Mouse (Mus musculus) gastrocnemius, postnatal 25 days (tissue): ENCODE results near the gene Mrrf. TPM values are rescaled to one million over a fixed set of nuclear protein-coding genes. Genes with fewer than 3 reads are reported as not detected.
A peak's percentile ranks its signal among the peaks of the same experiment; 100 is the strongest.

Experiments
- DNase-seq: peaks from one replicate; pipeline ENCODE4 v3.0.0; 2022
- total RNA-seq, 2 experiments: library from RNA; stranded (reverse); gene quantifications; 1 replicate in 1 of 2; 2 replicates in 1 of 2; pipeline ENCODE4 v1.2.3; 2021

The Mrrf gene
- total RNA-seq, 2 experiments from 2014 or later: 13.7 to 14.8 TPM

DNA sequence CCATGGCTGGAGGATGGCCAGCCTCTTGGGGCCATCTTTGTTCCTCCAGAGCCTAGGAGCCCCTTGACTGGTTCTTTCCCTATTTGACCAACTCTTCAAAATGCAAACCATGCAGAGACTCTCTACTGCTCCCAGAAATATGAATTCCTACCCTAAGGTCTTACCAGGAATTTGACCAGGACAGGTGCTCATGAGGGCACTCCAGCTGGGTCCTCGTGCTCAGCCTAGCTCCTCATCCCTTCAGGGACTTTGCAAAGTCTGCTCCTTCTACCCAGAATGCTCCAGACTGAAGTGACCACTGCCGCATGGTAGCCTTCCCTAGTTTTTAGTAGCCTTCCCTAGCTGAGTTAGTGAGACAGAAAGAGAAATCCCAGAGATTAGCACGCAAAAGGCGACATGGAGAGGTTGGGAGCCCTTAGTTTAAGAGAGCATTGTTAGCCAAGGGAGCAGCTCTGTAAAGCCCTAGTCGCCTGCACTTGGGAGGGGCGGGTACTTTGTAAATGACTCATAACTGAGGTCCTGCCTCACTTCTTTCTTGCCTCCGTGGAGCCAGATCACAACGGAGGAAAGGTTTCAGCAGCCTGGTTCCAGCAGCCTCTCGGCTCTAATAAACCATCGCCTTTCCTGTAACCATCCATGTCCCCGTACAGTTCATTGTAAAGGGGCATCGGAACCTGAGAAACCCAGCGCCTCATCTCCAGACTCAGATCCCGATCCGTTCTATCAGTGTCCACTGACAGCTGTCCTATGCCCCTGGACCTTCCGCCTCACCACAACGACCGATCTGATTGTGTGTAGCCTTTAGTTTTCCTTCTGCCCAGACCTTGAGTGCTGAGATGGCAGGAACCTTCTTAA is 65.8 kb downstream of the Mrrf start:
- no peak for DNase-seq

DNA sequence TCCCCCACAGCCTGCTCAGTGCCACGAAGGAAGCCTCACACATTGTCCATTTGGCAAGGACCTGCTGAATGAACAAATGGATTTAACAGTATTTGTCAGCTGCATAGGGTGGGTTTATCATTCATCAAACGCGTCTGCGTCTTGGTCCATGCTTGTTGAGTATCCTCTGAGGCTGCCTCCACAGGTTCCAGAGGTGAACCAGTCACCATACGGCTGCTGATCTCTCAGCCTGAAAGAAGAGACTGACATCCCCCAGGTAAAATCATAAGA is 66.4 kb downstream of the Mrrf start:
- DNase-seq: no peak

DNA sequence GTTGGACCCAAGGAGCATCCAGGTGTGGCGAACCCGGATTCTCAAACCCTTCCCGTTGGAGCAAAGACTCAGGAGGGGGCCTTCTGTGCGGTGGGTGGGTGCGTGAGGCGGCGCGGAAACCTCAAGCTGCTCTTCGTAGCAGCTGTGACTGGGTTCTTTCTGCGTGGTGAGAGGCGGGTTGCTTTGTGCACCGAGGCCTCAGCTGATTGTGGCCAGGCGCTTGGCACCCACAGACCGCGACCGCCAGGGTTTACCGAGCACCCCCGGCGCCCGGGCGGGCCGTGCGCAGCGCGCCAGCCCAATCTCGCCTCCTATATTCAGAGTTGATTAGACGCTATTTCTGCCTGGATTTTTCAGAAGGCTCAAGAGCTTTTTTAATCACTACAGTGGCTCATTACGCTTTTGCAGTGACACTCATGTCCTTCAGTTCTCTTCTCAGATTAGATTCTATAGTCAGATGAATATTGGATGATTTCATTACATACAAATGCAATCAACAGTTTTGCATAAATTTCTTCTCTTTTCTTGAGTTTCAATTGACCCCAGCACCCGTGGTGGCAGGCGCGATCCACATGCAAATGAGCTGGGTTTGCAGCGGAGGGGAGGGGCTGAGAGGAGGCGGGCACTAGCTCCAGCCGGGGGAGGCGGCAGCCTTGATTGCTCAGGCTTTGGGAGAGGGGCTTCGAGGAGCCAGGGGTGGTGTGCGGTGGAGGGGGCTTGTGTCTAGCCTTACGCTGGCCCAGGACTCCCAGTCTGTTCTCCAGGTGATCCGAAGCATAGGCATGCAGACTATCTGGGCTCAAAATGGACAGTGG is 67.0 kb downstream of the Mrrf start:
- DNase-seq: peak; percentile 16

DNA sequence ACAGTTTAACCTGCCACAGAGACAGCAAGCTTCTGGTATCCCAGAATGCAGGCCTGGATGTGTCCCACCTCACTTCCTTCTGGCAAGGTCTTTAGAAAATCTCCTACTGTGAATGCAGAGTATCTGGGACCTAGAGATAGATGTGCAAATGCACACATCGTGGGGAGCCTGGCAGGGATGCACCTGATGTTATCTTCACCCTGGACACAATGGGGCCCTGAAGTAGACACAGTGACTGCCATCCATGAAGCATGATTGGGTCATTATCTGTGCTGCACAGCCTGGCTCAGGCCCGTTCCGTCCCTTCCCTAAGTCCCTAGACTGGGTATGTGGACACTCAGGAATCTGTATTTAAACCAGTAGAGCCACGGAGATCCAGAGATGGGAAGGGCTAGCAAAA is 68.4 kb downstream of the Mrrf start:
- DNase-seq: no peak

DNA sequence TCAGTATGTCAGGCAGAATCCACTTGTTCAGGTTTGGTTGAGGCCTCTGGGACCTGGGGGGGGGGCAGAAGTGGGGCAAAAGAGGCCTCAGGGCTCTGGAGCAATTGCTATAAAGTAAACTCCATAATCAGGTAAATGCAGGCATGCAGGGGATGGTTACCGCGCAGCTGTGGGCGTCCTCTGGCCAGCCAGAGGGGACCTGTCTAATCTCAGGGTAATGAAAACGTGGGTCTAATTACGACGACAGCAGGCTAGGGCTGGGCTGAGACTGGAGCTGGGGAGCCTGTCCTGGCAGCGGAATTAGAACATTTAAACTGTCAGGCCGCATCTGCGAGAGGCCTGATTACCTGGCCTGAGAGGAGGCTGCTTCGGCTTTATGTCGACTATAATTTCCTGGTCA is 70.9 kb downstream of the Mrrf start:
- DNase-seq: no peak

DNA sequence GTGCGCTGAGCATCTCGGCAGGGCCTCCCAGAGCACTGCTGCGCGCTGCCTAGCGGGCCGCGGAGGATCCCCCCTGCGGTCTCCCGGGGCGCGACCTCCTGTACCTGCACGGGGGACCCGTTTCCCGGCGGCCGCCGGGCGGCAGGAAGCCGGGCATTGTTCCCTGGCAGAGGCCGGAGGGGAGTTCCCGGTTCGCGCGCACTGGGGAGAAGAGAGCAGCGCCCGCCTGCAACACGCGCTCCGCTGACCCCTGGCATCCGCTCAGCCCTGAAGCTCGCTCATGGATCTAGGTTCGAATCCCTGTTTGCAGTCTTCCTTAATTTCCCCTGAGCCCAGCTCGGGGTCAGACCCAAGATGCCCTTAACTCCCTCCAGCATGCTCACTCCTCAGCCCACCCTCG is 74.6 kb downstream of the Mrrf start:
- DNase-seq: peak; percentile 23

DNA sequence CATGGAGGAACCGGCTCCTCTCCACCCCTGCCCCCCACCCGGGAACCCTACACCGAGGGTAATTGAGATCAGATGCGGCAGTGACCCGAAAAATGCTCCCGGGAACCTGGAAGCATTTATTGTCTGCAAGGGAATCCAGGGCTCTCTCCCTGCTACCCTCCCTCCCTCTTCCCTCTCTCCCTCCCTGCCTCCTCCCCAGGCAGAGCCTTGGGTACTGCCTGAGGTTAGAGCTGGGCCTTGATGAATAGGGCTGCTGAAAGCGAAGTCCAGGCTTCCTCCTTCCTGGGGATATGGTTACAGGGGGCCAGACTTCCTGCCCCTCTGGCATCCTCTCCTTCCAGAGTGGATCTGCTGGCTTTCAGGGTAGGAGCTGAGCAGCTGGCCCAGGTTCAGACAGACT is 75.6 kb downstream of the Mrrf start:
- no peak for DNase-seq

DNA sequence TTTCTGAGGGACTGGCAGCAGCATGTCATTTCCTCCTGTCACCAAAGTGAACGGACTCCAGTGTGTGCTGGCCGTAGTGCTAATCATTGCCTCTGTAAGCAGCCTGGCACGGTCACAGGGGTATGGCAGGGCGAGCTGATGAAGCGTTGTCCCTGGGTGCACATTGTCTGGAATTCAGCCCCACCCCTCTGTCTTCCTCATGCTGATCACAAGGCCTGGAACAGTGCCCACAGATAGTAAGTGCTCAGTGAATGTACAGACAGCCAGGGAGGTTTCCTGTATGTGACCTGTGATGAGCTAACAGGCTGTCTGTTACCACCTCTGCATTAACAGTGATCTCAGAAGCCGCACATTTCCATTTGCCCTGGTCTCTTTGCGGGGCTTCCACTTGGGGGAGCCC is 76.9 kb downstream of the Mrrf start:
- DNase-seq: no peak

DNA sequence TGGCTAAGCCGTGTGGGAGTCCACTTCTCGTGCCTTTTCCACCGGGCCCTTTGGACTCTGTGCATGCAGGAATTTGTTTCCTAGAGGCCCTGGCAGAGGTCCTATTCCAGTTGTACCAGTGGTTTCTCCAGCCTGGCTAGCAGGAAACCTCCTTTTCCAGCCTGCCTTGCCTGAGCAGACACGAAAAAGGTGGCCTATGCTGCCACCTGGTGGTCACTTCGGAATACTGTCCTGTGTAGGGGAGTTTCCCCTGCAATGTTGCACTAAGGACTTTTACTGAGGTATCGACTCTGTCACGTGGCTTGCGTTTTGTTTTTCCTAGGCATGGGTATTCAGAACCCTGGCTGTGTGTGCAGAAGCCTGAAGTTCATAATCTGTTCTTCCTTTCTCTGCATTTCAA is 77.8 kb downstream of the Mrrf start:
- peak; percentile 66 for DNase-seq

DNA sequence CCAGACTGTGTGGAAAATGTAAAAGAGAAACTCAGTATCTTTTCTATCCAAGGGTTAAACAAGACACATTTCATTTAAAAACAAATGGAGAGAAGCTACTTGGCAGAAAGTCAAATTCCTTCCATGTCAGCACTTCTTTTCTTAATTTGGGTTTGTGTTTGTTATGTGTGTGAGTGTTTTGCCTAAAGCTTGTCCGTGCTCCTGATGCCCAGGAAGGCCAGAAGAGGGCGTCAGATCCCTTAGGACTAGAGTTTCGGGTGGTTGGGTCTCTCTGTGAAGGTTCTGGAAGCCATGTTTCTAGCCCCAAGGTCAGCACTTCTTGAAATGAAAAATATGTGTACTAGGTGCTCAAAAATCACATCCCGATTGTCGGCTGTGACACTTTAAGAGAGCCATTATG is 78.2 kb downstream of the Mrrf start:
- no peak for DNase-seq

DNA sequence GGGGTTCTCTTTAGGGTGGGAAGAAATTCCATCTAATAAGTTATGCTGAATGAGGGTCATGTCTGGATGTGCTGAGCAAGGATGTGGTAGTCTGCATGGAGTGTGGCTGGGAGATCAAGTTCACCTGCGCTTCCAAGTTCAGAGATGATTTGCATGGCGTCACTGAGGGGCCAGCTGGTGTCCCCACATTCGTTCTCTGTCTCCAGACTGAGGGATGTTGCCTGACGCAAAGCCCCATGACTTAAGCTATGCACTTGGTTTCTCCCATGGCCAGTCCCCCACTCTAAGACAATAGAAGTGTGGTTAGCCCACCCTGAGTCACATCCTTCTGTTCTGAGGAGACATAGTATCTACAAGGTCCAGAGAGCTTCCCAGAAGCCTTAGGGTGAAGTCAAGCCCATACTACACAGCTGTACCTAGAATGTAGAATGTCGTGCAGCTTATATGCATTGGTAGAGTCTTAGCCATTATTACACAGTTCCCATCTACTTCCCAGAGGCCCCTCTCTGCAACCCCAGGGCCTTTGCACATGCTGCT is 79.1 kb downstream of the Mrrf start:
- DNase-seq: no peak

DNA sequence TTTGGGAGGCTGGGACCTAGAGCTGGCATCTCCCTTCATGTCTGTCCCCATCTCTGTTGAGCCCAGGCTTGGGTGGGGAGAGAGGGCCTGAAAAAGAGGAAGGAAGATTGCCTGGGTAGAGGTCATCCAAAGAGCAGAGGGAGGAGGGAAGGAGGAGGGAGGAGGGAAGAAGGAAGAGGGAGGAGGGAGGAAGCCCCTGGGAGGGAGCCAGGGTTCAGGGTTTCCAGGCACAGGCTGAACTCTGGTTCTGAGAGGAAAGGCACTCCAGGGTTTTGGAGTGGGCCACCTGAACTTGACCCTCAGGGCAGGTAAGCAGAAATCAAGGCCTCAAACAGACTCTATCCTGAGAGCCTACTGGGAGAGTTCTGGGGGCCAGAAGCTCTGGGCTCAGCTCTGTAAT is 80.4 kb downstream of the Mrrf start:
- DNase-seq: no peak

DNA sequence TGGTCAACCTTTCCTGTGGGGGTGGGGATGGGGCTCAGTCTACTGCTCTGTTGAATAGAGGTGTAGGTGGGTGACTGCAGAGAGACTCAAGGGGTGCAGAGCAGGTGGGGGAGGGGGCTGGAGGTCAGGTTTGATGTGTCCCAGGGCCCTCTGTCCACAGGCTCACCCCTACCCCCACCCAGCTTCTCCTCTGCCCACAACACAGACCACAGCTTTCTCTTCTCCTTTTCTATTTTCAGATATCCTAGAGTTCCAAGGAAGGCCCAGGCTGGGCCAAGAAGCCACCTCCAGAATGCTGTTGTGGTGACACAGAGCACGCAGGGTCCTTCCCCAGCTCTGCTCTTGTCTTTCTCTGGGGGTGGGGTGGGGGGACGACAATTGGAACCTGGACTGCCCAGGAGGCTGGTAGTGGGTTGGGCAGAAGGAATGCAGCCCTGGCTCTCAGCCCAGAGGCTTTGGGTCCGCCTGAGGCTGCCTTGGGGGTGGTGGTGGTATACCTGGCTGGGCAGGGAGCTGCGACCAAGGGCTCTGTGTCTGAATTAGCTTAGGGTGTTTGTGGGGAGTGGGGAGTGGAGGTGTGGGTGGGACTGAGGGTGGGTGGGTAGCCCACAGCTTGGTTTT is 80.9 kb downstream of the Mrrf start:
- DNase-seq: no peak

DNA sequence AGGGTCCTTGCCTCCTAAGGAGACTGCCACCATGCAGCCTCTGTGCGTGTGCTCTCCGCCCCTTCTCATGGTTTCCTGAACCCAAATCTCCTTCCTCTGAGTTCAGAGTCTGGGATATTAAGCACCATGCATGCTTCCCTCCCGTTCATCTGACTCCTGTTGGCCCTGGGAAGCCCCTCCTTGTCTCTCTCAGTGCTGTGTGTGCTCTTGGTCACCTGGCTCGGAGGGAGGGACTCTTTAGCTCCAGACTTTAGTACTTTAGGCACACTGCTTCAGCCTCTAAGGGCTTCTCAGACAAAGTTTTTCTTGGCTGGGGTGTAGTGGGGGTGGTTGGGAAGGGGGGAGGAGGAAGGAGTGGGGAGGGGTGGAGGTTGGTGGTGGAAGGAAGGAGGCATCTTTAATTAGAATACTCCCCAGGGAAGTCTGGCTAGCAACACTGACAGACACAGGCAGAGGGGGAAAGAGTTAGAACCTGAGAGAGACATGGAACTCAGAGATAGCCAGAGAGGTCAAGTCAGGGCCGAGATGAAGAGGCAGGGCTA is 81.6 kb downstream of the Mrrf start:
- DNase-seq: no peak

DNA sequence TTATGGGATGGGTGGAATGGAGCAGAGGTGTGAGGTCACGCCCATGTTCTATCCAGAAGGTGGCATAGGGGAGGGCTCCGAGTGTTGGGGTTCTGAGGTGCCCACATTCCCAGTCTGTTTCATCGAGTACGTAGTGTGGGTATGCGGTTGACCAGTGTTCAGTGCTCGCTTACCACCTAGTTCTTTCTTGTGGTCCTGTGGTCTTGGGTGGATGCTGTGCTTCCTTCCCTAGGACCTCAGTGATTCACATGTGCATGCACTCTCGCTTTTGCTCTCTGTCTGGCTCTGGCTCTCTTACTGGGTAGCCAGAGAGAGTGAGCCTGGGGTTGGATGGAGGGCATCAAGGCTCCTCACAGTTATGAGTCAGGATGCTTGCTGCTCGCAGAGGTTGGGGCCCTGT is 83.9 kb downstream of the Mrrf start:
- DNase-seq: no peak

DNA sequence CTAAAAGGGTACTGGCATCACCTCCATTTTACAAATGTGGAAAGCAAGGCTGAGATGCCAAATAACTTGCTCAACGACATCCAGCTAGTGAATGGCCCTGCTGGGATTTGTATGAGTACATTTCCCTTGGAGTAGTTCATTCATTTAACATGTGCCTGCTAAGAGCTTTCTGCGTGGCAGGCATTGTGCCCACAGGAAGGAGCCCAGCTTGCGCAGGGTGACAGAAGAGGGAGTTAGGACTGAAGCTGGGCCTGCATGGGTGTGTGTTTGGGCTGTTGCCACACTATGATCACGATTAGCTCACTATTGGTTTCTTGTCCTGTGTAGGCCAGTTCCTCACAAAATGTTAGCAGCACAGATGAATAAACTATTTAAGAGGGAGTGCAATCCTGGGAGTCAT is 84.7 kb downstream of the Mrrf start:
- DNase-seq: no peak

DNA sequence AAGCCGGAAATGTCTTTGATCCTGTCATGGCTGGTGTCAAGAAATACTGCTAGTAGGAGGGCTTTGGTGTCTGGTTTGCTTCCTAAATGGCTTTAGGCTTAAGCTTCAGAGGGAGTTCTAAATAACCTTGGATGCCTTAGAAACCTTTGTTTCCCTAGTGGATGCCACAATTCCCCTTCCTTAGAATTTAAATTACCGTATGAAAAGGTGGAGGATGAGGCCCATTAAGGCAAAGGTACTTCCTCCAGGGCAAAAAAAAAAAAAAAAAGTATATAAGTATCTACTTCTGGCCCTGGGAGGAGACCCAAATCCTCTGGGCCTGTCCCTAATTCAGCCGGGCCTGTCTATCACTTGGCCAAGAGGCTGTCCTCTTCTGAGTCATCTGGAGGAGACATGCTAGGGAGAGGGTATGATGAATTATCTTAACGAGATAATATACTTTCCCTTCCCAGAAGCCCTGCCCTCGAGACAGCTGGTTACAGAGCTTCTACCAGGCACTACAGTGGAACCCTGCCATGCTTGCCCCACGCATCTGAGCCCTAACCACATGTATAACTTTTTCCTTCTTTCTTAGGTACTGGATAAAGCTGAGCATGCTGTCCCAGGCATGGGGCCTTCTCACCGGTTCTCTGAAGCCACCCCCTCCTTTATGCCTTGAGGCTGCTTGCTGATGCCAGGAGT is 86.1 kb downstream of the Mrrf start:
- DNase-seq: no peak

DNA sequence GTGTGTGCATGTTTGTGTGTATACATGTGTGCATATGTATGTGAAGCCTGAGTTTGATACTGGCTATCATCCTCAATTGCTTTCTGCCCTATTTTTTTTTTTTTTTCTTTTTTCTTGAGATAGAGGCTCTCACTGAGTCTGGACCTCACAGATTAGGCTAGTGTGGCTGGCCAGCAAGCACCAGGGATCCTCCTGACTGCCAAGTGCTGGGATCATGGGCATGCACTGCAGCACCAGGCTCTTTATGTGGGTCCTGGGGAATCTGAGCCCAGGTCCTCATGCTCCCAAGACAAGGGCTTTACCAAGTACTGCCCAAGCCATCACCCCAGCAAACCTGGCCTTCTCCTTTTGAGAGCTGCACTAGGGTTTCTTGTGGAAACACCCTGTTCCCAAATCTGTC is 87.2 kb downstream of the Mrrf start:
- no peak for DNase-seq

DNA sequence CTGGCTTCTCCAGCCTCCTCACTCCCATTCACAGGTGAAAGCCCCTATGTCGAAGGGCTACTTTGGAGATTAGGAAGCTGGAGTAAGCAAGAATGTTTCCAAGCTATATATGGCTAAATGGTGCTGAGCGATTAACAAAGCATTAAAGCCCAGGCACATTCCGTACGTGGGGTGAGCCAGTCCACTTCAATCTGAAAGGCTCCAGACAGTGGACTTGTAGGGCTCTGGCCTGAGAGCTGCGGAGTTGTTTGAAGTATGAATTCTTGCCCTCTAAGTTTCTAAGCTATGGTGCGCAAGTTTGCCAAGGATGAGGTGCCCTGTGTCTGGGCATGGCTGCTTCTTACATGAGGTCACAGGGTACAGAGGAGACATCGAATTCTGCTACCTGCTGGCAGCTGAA is 88.0 kb downstream of the Mrrf start:
- no peak for DNase-seq

DNA sequence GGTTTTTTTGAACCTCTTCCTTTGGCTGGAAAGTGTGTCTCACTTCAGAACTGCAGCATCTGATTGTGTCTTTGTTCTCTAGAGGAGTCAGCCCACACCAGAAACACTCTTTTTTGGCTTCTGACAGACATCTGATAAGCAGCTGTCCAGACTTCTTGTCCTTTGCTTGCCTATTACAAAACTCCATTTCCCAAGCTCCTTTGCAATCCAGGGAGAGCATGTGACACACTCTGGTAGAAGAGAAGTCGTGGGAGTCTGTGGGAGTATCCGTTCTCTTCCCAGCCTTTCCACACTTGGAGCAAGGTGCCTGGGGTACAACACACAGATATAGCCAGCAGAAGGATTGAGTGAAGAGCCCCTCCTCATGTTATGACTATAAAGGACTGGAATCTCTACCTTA is 88.4 kb downstream of the Mrrf start:
- DNase-seq: no peak

DNA sequence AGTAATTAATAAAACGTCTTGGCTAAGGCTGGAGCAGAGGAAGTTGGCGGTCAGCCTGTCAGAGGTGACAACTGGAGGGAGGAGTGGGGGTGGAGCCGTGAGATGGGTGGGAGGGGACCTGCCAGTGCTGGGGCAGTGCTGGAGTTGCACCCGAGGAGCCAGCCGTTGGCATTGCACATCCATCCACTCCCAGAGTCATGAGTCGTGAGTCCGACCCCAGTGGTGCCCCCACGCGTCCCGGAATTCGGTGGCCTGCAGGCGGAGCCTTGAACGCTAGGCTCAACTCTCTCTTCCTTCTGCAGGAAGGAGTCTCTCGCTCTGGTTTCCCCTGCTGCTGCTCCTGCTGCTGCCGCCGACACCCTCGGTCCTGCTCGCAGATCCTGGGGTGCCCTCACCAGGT is 94.2 kb downstream of the Mrrf start, which contains the start of gene Ptgs1:
Gene Ptgs1, plus strand, starts transcription at position 61 of the 400 bp plus-strand sequence.
- peak; percentile 62 for DNase-seq

DNA sequence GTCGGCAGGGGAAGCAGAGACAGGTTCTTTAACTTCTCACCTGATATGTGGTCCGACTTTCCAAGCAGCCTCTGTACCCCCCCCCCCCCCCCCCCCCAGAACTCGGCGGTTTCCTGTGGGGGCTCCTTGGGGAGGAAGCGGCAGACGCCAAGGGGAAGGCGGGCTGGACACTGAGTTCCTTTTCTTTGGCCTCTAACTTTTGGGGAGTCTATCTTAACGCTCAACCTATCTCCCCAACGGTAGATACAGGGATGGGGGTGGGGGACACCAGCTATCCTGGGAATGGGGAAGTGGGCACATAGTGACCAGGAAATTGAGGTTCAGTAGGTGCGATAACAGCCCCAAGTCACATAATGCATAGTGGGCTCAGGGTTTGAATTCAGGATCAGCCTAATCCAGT is 94.8 kb downstream of the Mrrf start:
- no peak for DNase-seq
